Mouse (Mus musculus) neural tube, embryonic 12.5 days (tissue): ENCODE data around the gene Fam19a3. TPM values are rescaled to one million over a fixed set of nuclear protein-coding genes. Genes with fewer than 3 reads are reported as not detected.

Experiments
- ATAC-seq: fragments of 200-750 bp; cut with Nextera tagmentation; 2 replicates; pipeline ENCODE4 v1.8.0; 2017; ENCODE audit warnings: low read depth, mild to moderate bottlenecking, moderate TSS enrichment, moderate library complexity; ENCODE audit not compliant: low FRiP score
- H3K27ac ChIP-seq: fragments of 300-500 bp; sonication (generic); 2 replicates; pipeline ENCODE4 v1.5.1; 2016
- H3K27me3 ChIP-seq: fragments of 300-500 bp; sonication (generic); replicated peaks from 2 replicates; pipeline ENCODE4 v1.6.1; 2016; ENCODE audit warnings: mild to moderate bottlenecking
- H3K36me3 ChIP-seq: fragments of 300-500 bp; sonication (generic); 2 replicates; pipeline ENCODE4 v1.6.1; 2016; ENCODE audit warnings: mild to moderate bottlenecking
- H3K4me1 ChIP-seq: fragments of 300-500 bp; sonication (generic); 2 replicates; pipeline ENCODE4 v1.6.1; 2016
- H3K4me2 ChIP-seq: fragments of 300-500 bp; sonication (generic); replicated peaks from 2 replicates; pipeline ENCODE4 v1.6.1; 2016; ENCODE audit warnings: mild to moderate bottlenecking
- H3K4me3 ChIP-seq: fragments of 300-500 bp; sonication (generic); 2 replicates; pipeline ENCODE4 v1.5.1; 2016
- H3K9ac ChIP-seq: fragments of 300-500 bp; sonication (generic); 2 replicates; pipeline ENCODE4 v1.6.1; 2016; ENCODE audit warnings: mild to moderate bottlenecking
- H3K9me3 ChIP-seq: fragments of 300-500 bp; sonication (generic); 2 replicates; pipeline ENCODE4 v1.6.1; 2016; ENCODE audit warnings: mild to moderate bottlenecking
- WGBS: fragments of 180-500 bp; shearing (Covaris S2); methylation state at CpG from one replicate; pipeline ENCODE4 v1.1.7; 2016; 5-methylcytosine and 5-hydroxymethylcytosine counted together
- polyA plus RNA-seq: library from polyadenylated mRNA; unstranded; fragments of >200 nt; fragmentation: Nextera tagmentation; extraction: Ambion mirVana; gene quantifications from 2 replicates; pipeline ENCODE4 v1.2.1, GENCODE M21; 2016

The Fam19a3 gene
- polyA plus RNA-seq, 1 experiment from 2014 or later: not detected

- Histone ChIP-seq H3K4me3 (no peak overlapping the region), H3K9ac (no peak overlapping the region), H3K4me2 (no peak overlapping the region), H3K4me1 (no peaks in the 10 kb centered on the region), H3K9me3 (no peaks in the 10 kb centered on the region), H3K27ac (no peak overlapping the region), H3K27me3 (no peaks in the 10 kb centered on the region), H3K36me3 (peaks cover 9% of the 10 kb centered on the region)
- WGBS: 87% methylated on average over 9 of the region's 9 CpGs
- ATAC-seq: no peak
Measured at GRCm38 (mm10) chr3:104805539-104805938, 23.9 kb upstream of the Fam19a3 start.

DNA sequence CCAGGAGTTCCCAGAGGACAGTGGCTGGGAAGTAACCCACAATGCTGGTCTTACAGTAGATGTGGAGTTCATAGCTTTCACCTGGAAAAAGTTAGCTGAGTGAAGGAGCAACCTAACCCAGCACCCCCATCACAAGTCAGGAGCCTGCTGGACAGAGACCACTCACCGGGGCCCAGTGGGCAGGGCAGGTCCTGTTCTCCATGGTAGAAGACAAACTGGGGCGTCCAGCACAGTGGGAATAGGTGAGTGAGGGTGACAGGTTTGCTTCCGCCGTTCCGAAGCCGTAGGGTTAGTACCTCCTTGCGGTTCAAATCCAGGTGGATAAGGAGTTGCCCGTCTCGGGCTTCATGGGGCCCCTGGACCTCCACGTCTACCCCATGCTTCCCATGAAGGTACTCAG is 22.7 kb upstream of the Fam19a3 start:
- H3K4me1 ChIP-seq: no peaks in the 10 kb centered on the region
- H3K9me3 ChIP-seq: no peaks in the 10 kb centered on the region
- H3K27me3 ChIP-seq: no peaks in the 10 kb centered on the region
- H3K9ac ChIP-seq: no peak overlapping the region
- H3K4me3 ChIP-seq: no peak overlapping the region
- no peak overlapping the region for H3K4me2 ChIP-seq
- peaks cover 13% of the 10 kb centered on the region for H3K36me3 ChIP-seq
- WGBS: 90% methylated on average over 10 of the region's 10 CpGs
- H3K27ac ChIP-seq: no peak overlapping the region
- no peak for ATAC-seq

GRCm38 (mm10) chr3:104801481-104801880 is 19.8 kb upstream of the Fam19a3 start:
- H3K36me3 ChIP-seq: peaks cover 19% of the 10 kb centered on the region
- no peak overlapping the region for H3K9ac ChIP-seq
- ATAC-seq: no peak
- H3K4me1 ChIP-seq: no peaks in the 10 kb centered on the region
- no peak overlapping the region for H3K4me2 ChIP-seq
- no peak overlapping the region for H3K4me3 ChIP-seq
- 91% methylated on average over 6 of the region's 6 CpGs for WGBS
- H3K27me3 ChIP-seq: no peaks in the 10 kb centered on the region
- H3K9me3 ChIP-seq: no peaks in the 10 kb centered on the region
- no peak overlapping the region for H3K27ac ChIP-seq

DNA sequence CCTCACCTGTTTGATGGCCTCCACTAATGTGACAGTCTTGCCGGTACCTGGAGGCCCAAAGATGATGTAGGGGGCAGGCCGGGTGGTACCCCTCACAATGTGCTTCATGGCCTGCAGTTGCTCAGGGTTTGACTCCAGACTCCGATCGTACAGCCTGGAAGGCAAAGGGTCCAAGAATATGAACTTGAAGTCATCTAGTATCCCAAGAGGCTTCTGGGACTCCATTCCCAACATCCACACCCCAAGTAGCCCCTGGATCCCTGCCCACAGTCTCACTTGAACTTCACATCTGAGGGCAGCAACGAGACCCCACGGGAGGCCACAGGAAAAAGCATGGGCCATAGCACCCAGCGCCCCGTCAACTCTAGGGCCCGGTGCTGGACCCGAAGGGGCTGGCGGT is 19.0 kb upstream of the Fam19a3 start:
- Histone ChIP-seq H3K27me3 (no peaks in the 10 kb centered on the region), H3K9ac (no peak overlapping the region), H3K27ac (no peak overlapping the region), H3K4me2 (no peak overlapping the region), H3K36me3 (peaks cover 22% of the 10 kb centered on the region), H3K4me3 (no peak overlapping the region), H3K9me3 (no peaks in the 10 kb centered on the region), H3K4me1 (no peaks in the 10 kb centered on the region; the same call in 1 of the 2 replicates)
- WGBS: 97% methylated on average over 11 of the region's 11 CpGs
- ATAC-seq: no peak

DNA sequence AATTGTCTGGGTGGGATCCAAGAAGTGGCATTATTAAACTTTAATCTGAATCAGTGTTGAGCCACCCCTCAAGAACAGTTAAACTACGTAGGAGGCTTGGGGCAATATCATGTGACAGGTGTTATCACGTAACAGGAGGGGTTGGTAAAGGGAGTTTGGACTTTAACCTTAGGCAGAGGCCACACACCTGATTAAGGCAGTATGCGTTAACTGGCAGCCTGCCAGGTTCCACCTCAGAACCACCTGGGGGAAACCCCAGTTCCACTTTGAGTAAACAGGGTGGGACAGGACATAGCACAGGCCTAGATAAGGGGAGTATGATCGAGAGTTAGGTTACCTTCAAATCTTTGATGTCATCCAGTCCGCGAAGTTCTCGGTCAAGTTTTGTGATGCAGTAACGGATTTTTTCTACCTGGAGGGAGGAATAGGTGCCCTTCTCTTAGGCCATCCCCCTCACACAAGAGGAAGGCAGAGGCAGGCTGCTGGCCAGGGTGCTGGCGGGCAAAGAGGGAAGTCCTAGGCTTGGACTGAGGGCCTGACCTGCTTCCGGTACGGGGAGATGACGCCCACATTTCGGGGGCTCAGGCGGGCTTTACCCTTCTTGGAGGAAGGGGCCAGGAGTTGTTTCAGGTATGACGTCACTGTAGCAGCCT is 14.9 kb upstream of the Fam19a3 start:
- Histone ChIP-seq H3K4me2 (no peak overlapping the region), H3K9ac (no peak overlapping the region), H3K27me3 (no peaks in the 10 kb centered on the region), H3K36me3 (peaks cover 27% of the 10 kb centered on the region), H3K4me3 (no peak overlapping the region), H3K27ac (no peak overlapping the region), H3K4me1 (peaks cover 24% of the 10 kb centered on the region), H3K9me3 (no peaks in the 10 kb centered on the region)
- WGBS: 87% methylated on average over 15 of the region's 15 CpGs
- ATAC-seq: no peak

- no peak overlapping the region for H3K27ac ChIP-seq
- H3K9ac ChIP-seq: no peak overlapping the region
- H3K4me2 ChIP-seq: no peak overlapping the region
- peaks cover 30% of the 10 kb centered on the region for H3K4me1 ChIP-seq
- H3K27me3 ChIP-seq: no peaks in the 10 kb centered on the region
- WGBS: 60% methylated on average over 15 of the region's 15 CpGs
- H3K9me3 ChIP-seq: no peaks in the 10 kb centered on the region
- ATAC-seq: no peak
- H3K36me3 ChIP-seq: peaks cover 21% of the 10 kb centered on the region
- H3K4me3 ChIP-seq: no peak overlapping the region
Measured at GRCm38 (mm10) chr3:104795661-104796340, 14.2 kb upstream of the Fam19a3 start.

DNA sequence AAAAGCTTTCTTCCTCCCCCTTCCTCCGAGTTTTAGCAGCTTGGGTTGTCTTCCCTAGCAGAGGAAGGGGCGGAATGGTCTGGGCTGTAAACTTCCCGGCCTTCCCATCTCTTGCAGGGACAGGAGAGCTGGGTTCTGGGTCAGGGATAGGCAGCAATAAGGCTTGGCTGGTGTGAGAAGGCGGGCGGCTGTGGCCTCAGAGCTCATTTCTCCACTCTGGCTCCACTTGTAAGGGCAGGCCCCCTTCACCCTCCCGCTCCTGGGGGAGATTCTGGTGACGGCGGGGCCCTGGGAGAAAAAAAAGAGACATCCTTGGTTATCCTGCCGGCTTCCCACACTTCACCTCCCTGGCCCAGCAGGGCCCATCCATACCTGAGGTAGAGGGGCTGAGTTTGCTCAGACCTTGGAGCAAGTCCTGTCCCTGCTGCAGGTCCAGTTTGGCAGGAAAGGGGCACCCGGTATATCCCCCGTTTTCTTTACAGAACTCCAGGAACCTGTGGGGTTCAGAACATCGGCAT is 13.4 kb upstream of the Fam19a3 start:
- Histone ChIP-seq H3K27me3 (no peaks in the 10 kb centered on the region), H3K4me1 (peaks cover 38% of the 10 kb centered on the region), H3K27ac (no peak overlapping the region), H3K36me3 (peaks cover 14% of the 10 kb centered on the region; the same call in 1 of the 2 replicates), H3K4me3 (no peak overlapping the region), H3K9ac (no peak overlapping the region), H3K4me2 (peak overlapping the region; percentile 12; the same call in 1 of the 2 replicates), H3K9me3 (no peaks in the 10 kb centered on the region)
- 46% methylated on average over 12 of the region's 12 CpGs for WGBS
- no peak for ATAC-seq

GRCm38 (mm10) chr3:104793871-104794828 is 12.5 kb upstream of the Fam19a3 start:
- WGBS: 50% methylated on average over 20 of the region's 20 CpGs
- H3K4me1 ChIP-seq: peaks cover 46% of the 10 kb centered on the region
- peaks cover 12% of the 10 kb centered on the region; the same call in 1 of the 2 replicates for H3K36me3 ChIP-seq
- peak overlapping the region; percentile 29; the same call in 1 of the 2 replicates for H3K27ac ChIP-seq
- ATAC-seq: peak; percentile 93
- no peak overlapping the region for H3K9ac ChIP-seq
- H3K4me2 ChIP-seq: peak overlapping the region; percentile 17
- H3K27me3 ChIP-seq: no peaks in the 10 kb centered on the region
- no peak overlapping the region for H3K4me3 ChIP-seq
- no peaks in the 10 kb centered on the region for H3K9me3 ChIP-seq

- ATAC-seq: no peak
- H3K4me2 ChIP-seq: no peak overlapping the region
Measured at GRCm38 (mm10) chr3:104792360-104793270, 11.0 kb upstream of the Fam19a3 start.

GRCm38 (mm10) chr3:104791671-104792070 is 10.0 kb upstream of the Fam19a3 start:
- no peak overlapping the region for H3K27ac ChIP-seq
- no peak overlapping the region for H3K9ac ChIP-seq
- peaks cover 5% of the 10 kb centered on the region; the same call in 1 of the 2 replicates for H3K27me3 ChIP-seq
- no peak overlapping the region for H3K4me3 ChIP-seq
- H3K36me3 ChIP-seq: 0 out of 2 replicates have a peak, but pooled peaks cover 8% of the 10 kb centered on the region
- ATAC-seq: no peak
- H3K9me3 ChIP-seq: no peaks in the 10 kb centered on the region
- no peak overlapping the region for H3K4me2 ChIP-seq
- H3K4me1 ChIP-seq: peaks cover 54% of the 10 kb centered on the region
- 93% methylated on average over 8 of the region's 8 CpGs for WGBS

More at GRCm38 (mm10) chr3:104792360-104793270, 11.0 kb upstream of the Fam19a3 start:
- Histone ChIP-seq H3K4me1 (peaks cover 54% of the 10 kb centered on the region), H3K9me3 (no peaks in the 10 kb centered on the region), H3K36me3 (0 out of 2 replicates have a peak, but pooled peaks cover 10% of the 10 kb centered on the region), H3K4me3 (no peak overlapping the region), H3K9ac (no peak overlapping the region), H3K27me3 (peaks cover 3% of the 10 kb centered on the region; the same call in 1 of the 2 replicates), H3K27ac (no peak overlapping the region)
- 73% methylated on average over 15 of the region's 15 CpGs for WGBS

DNA sequence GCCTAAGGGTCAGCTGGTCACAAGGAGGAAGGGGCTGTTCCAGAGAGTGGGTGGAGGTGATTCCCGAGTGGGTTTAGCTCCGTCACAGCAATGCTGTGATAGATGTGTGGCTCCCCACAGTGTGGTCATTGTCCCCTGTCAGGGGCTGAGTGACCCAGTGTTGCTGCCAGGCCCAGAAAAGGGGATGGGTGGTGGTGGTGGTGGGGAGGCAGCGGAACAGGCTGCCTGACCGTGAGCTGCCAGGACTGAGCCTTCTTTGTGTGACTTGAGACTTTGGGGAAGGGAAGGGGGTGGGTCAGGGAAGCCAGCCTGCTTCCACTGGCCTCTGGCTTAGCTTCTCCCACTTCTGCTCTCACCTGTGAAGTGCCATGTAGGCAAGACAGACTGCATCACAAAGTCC is 9.4 kb upstream of the Fam19a3 start:
- no peak for ATAC-seq
- Histone ChIP-seq H3K27me3 (peaks cover 5% of the 10 kb centered on the region; the same call in 1 of the 2 replicates), H3K4me3 (peak overlapping the region; percentile 57; the same call in 1 of the 2 replicates), H3K4me2 (peak overlapping the region; percentile 93), H3K36me3 (0 out of 2 replicates have a peak, but pooled peaks cover 8% of the 10 kb centered on the region), H3K4me1 (peaks cover 54% of the 10 kb centered on the region), H3K9me3 (no peaks in the 10 kb centered on the region), H3K9ac (peak overlapping the region; percentile 65), H3K27ac (no peak overlapping the region)
- WGBS: 21% methylated on average over 4 of the region's 4 CpGs
